Comparison of ENCODE assay signal across 18 mouse cellular contexts in the genomic region with DNA sequence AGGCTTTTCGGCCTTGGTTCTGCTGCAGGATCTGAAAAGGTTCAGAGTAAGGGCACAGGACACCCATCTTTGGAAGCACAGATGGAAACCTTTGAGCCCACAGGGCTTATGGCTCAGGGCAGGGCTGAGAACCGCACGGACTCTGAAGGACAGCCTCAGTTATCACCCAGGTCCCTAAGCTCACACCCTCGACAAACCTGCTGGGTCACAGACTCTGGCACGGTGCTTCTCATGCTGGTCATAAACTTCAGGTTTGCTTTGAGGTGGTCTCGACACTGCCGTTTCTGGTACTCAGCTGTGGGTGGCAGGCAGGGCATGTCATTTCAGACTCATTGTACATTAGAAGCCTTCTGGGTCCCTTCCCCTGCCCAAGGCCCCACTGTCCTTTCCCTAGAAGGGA. TPM values are rescaled to one million over a fixed set of nuclear protein-coding genes. Genes with fewer than 3 reads are reported as not detected.
"Had no signal": no experiment of that assay in that cellular context is flagged by ENCODE, and none has a peak within 500 bp of the region (broad histone marks: within the 10 kb centered on the region; RNA-seq: fewer than 3 reads in every experiment).

No protein-coding gene starts in this region.

- ATAC-seq: intestine, embryonic 15.5 days; lung, postnatal 0 days had no signal

- H3K4me3 ChIP-seq: intestine, embryonic 15.5 days; kidney, embryonic 15.5 days; limb, embryonic 12.5 days; limb, embryonic 15.5 days; midbrain, embryonic 12.5 days; neural tube, embryonic 13.5 days had no signal

- H3K9me3 ChIP-seq: intestine, embryonic 15.5 days; kidney, embryonic 15.5 days; limb, embryonic 12.5 days; limb, embryonic 15.5 days; midbrain, embryonic 12.5 days; neural tube, embryonic 13.5 days had no signal

- H3K9ac ChIP-seq: intestine, embryonic 15.5 days; kidney, embryonic 15.5 days; limb, embryonic 12.5 days; limb, embryonic 15.5 days; lung, embryonic 14.5 days; midbrain, embryonic 12.5 days; neural tube, embryonic 13.5 days had no signal

- H3K4me2 ChIP-seq: intestine, embryonic 15.5 days; kidney, embryonic 15.5 days; limb, embryonic 12.5 days; limb, embryonic 15.5 days; lung, embryonic 14.5 days; midbrain, embryonic 12.5 days; neural tube, embryonic 13.5 days had no signal

- H3K27me3 ChIP-seq: intestine, embryonic 15.5 days; kidney, embryonic 15.5 days; limb, embryonic 12.5 days; limb, embryonic 15.5 days; midbrain, embryonic 12.5 days; neural tube, embryonic 13.5 days had no signal

- H3K27ac ChIP-seq: intestine, embryonic 15.5 days; limb, embryonic 12.5 days; macrophage; midbrain, embryonic 12.5 days had no signal

RNA-seq across cellular contexts. Expression of gene AC140267.1, which starts 25.5 kb away (rescaled TPM):
- total RNA-seq: midbrain, postnatal 0 days; neutrophil, adult 5-6 weeks had no signal
- polyA plus RNA-seq: intestine, embryonic 15.5 days; kidney, embryonic 15.5 days; limb, embryonic 15.5 days; liver, embryonic 16.5 days; lung, embryonic 14.5 days; lung, postnatal 0 days; macrophage; small intestine, adult 2 months; spleen, adult 2 months; testis, adult 2 months; urinary bladder, adult 2 months had no signal

RNA-seq across cellular contexts. Expression of gene Cacna1i, which starts 25.9 kb away (rescaled TPM):
- total RNA-seq: megakaryocyte, adult 5-6 weeks had no signal
- polyA plus RNA-seq: intestine, embryonic 15.5 days; limb, embryonic 12.5 days; liver, embryonic 16.5 days; lung, embryonic 14.5 days; lung, postnatal 0 days; macrophage; stomach, embryonic 16.5 days had no signal
